Mouse (Mus musculus) urinary bladder, postnatal 25 days (tissue): ENCODE measurements at regions not wholly inside any gene's neighbourhood (a gene's known extent, or its start where the extent isn't known, plus 50 kb on each side); places are given as distances from the start of the nearest gene placed in this dataset.
A peak's percentile ranks its signal among the peaks of the same experiment; 100 is the strongest.
"Not testable (repeated sequence)": the region's sequence is repeated elsewhere in the genome, so short reads cannot be mapped to it uniquely, and the experiment has no call there.

Source experiments
- DNase-seq: peaks from one replicate; pipeline ENCODE4 v3.0.0; 2022; ENCODE audit warnings: low spot score

DNA sequence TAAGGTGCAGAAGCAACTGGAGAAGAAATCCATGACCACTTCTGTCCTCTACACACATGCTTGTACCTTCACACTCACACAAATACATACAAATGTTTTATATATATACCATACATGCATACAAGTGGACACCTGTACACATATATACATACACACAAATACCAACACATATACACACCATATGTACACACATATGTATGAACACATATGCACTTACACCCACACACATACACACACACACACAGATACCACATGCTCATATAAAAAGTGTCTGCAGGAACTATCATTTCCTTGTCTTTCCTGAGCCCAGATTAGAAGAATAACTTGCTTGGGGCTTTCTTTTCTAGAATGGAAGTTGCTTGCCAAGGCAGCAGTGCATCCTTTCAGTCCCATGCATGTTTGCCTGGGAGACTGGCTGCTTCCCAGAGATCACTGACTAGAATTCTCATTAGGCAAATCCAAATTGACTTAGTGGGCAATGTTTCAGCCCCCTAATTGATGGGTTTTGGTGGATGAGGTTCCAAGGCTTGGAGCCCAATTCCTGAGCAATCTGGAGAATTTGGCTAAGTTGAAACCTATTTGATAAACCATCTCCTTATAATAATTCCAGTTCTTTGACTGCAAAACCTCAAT lies 169.2 kb upstream of the Hddc2 start:
- no peak for DNase-seq

GRCm38 (mm10) chr10:31144489-31144872 lies 168.7 kb upstream of the Hddc2 start:
- DNase-seq: no peak

- DNase-seq: peak; percentile 10
Observed at GRCm38 (mm10) chr10:31173169-31173686, 140.0 kb upstream of the Hddc2 start.

DNA sequence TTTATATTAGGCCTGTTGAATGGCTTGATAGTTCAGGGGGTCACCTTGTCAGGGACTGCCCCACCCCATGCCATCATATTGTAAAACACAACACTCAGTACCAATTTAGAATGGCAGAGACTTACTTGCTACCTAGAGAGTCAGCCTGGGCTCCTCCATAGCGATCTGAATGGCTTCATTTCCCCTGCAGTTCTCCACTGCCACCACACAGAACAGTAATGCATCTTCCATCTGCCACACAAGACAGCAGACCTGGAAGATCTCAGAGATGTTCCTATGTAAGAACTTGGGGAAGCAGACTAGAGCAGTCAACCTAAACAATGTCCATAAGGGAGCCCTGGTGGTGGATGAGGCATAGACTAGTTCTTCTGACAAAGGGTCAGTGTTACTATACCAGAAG lies 123.6 kb upstream of the Hddc2 start:
- DNase-seq: no peak

DNA sequence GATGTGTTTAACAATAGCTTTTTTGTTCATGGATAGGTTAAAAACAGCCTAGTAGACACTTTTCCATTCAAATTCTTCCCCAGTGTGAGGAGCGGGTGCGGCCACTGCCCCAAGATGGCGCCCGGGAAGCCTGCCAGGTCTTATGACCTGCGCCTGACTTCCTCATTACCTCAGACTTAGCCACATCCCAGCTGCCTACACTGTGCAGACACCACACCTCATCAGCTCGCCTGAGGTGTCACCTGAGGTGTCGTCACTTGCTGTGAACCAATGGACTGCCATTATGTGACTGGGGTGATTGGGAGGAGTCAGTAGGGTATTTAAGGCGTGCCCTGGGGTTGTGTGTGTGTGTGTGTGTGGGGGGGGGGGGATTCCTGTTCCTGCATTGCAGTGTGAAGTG lies 101.0 kb upstream of the Hddc2 start:
- DNase-seq: not testable (repeated sequence)

DNA sequence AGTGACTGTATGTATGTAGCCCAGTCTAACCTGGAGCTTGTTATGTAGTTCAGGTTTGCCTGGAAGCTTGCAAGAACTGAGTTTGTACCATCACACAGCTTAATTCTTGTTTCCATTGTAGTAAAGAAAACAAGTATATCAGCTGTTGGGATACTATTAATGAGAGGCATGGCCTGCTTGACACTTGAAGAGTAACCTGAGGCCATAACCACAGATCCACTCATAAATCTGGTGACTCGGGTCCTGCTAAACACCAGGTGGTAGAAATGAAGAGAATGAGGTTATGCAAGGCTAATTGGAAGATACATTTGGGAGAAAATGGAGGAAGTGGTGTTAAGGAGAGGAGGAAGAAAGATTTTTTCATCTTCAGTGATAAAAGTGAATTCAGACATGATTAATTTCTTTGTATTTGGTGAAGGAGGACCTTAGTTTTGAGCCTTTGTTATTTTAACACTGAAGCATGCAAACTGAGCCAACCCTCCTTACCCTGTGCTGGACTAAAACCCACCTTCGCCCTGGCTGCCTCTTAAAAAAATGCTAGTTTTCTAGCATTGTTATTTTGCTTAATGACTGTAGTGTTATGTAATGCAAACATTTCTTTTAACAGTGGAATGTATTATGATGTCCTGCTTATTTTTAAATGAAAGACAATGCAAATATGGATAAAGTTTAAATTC lies 100.3 kb upstream of the Hddc2 start:
- no peak for DNase-seq

DNA sequence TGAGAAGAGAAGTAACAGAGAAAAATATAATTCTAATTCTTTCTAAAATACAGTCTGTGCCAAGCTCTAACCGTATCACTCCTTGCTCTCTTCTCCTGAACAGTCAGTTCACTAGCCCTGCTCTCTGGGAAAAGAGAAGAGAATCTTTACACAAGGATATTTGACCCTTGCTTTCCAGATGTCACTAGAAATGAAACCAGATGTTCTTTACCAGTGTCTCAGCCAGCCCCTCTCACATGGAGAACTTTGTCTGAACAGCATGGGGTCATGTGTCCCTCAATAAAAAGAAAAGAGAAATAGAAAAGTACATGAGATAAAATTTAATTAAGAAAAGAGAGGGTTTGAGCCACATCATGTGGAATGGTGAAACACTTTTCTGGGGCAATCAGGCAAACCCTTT lies 91.3 kb upstream of the Hddc2 start:
- no peak for DNase-seq

DNA sequence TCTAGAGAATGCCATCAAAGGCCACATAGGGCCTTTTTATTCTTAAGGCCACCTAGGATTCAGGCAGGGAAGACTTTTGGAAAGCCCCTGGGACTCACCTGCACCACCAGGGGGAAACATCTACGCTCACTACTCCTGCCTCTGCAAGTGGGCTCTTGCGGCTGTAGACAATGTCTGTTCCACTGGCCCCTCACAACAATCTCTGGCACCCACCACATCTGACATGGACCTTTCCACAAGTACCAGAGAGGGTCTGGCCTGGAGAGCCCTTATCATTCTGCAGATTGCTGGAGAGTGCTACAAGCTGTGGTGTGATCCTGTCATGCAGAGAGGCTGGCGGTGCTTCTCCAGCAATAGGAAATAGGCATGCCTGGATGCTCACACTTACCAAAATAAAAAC lies 84.1 kb upstream of the Hddc2 start:
- DNase-seq: no peak

GRCm38 (mm10) chr10:31242442-31242966 lies 70.7 kb upstream of the Hddc2 start:
- no peak for DNase-seq

GRCm38 (mm10) chr10:31252584-31253381 lies 60.4 kb upstream of the Hddc2 start:
- no peak for DNase-seq

DNA sequence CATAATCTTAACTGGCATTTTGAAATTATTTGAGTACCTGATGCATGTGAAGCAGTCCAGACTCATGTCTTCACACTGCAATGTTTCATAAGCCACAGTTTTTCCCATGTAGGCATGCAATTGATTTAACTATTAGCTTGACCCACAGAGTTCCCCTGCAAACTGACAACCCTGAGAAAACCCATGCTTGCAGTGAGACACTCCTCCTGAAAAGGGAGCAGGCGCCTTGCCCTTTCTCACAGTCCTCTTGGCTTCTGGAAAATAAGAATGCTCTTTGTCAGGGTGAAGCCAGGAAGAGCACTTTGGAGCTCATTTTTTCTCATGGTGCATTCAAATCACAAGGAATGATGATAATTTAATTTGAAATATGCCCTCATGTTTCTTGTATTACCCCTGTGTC lies 56.2 kb upstream of the Hddc2 start:
- DNase-seq: no peak

GRCm38 (mm10) chr10:31257611-31258010 lies 55.6 kb upstream of the Hddc2 start:
- no peak for DNase-seq

DNA sequence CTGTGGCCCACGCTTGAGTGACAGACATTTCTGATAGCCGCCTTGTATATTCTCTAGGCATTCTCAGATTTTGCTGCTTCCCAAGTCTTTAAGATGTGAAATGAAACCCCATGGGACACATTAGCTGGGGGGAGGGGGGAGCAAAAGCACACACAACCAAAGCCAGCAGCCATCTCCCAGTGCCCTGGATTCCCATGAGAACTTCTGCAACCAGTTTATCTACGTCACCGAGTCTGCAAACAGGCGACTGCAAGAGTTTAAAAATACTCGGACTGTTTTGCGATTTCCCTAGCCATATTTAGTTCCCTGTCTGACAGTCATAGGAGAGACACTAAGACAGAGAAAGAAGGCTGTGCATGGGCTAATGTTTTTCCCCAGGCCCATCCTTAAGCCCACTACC lies 52.3 kb upstream of the Hddc2 start:
- no peak for DNase-seq
